9 mouse cellular contexts compared by ENCODE assay signal in the genomic region with DNA sequence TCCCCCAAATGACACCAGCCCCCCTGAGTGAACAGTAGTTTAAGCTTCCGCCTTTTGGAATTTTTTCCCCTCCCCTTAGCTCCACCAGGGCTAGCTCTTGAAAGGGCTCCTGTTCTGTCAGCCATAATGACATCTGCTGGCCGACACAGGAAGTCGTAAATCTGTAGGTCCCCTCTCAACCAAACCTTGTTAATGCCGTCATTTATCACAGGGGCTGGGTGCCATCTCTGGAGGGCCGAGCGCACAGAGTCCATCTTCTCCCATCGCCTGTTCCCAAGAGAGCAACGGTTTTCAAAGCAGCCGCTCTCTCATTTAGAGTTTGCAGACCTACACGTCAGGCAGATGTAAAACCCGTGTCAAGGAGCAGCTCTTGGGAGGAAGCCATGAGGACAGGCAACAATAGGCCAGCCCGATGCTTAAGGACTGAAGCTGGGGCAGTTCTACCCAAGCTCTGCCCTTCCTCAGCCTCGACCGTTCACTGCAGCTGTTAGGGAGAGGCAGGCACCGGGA. TPM values are rescaled to one million over a fixed set of nuclear protein-coding genes. Genes with fewer than 3 reads are reported as not detected.
A peak's percentile ranks its signal among the peaks of the same experiment; 100 is the strongest.
DNase-seq lines count a peak whose midpoint lies in the region; ATAC-seq and TF ChIP-seq lines count a peak whose summit lies in the region.
"Had no signal": no experiment of that assay in that cellular context is flagged by ENCODE, and none has a peak within 500 bp of the region (broad histone marks: within the 10 kb centered on the region; RNA-seq: fewer than 3 reads in every experiment).

No protein-coding gene starts in this region.

- peaks cover 13% of the 10 kb centered on the region for H3K27me3 ChIP-seq in E14TG2a.4 (ENCODE audit: insufficient read depth, low read length)
- no peaks in the 10 kb centered on the region for H3K27me3 ChIP-seq in neural tube, embryonic 12.5 days (replicated peaks)

- peak overlapping the region; percentile 57 for H3K4me2 ChIP-seq in neural tube, embryonic 12.5 days (replicated peaks)

- H3K27ac ChIP-seq in neural tube, embryonic 12.5 days, result peak overlapping the region; percentile 57

- no peak overlapping the region for H3K4me3 ChIP-seq in E14TG2a.4 (replicated peaks; ENCODE audit: low read length)
- H3K4me3 ChIP-seq in neural tube, embryonic 12.5 days, result peak overlapping the region; percentile 15; the same call in 1 of the 2 replicates
- H3K4me3 ChIP-seq: myocyte had no signal

- peak; percentile 35; the same call in 1 of the 2 replicates for ATAC-seq in granulocyte monocyte progenitor cell, adult 5-6 weeks (replicated peaks; ENCODE audit: poor library complexity, severe bottlenecking)
- ATAC-seq in neural tube, embryonic 12.5 days (ENCODE audit: low FRiP score, low read depth), result peak; percentile 89

- 0 out of 2 replicates have a peak, but pooled peaks have one; percentile 4 for TF ChIP-seq CTCF in E14TG2a.4 (conservative IDR thresholded peaks at IDR 0.05; ENCODE audit: low read length)

- WGBS in neural tube, embryonic 12.5 days, result 7% methylated on average over 15 of the region's 15 CpGs

- H3K4me1 ChIP-seq in E14TG2a.4 (replicated peaks; ENCODE audit: low read depth, low read length), result peaks cover 14% of the 10 kb centered on the region; the same call in 1 of the 2 replicates
- H3K4me1 ChIP-seq in neural tube, embryonic 12.5 days, result peaks cover 20% of the 10 kb centered on the region

- H3K36me3 ChIP-seq in E14TG2a.4 (ENCODE audit: insufficient read depth, low read length), result no peaks in the 10 kb centered on the region
- H3K36me3 ChIP-seq in neural tube, embryonic 12.5 days, result no peaks in the 10 kb centered on the region

- peak; percentile 32 to 38 for DNase-seq in cerebellum, postnatal 14 days
- no peak for DNase-seq in cerebellum, postnatal 36 days
- peak; percentile 76 for DNase-seq in kidney, postnatal 10 days
- DNase-seq in cerebellum, adult 9-10 months, result no peak
- DNase-seq in adipocyte (ENCODE audit: low spot score), result no peak

- no peak overlapping the region for H3K9ac ChIP-seq in neural tube, embryonic 12.5 days

- H3K9me3 ChIP-seq in E14TG2a.4 (ENCODE audit: low read length), result no peaks in the 10 kb centered on the region
- no peaks in the 10 kb centered on the region for H3K9me3 ChIP-seq in neural tube, embryonic 12.5 days

RNA-seq across cellular contexts. Expression of gene Tshz2, which starts 11.6 kb away (rescaled TPM):
- total RNA-seq in granulocyte monocyte progenitor cell, adult 5-6 weeks (2014; fragmentation: Nextera tagmentation), result not detected in 2 replicates
- total RNA-seq in granulocyte monocyte progenitor cell, adult 5-6 weeks (2017), result not detected in 2 replicates
- polyA plus RNA-seq in neural tube, embryonic 12.5 days (2016; fragmentation: Nextera tagmentation; extraction: Ambion mirVana), result 30.7 and 33.7 TPM in 2 replicates
- polyA plus RNA-seq: myocyte had no signal

RNA-seq across cellular contexts. Expression of gene Gm11011, which starts 33.7 kb away (rescaled TPM):
- total RNA-seq in granulocyte monocyte progenitor cell, adult 5-6 weeks (2014; fragmentation: Nextera tagmentation), result not detected in 2 replicates
- not detected in 2 replicates for total RNA-seq in granulocyte monocyte progenitor cell, adult 5-6 weeks (2017)
- not detected in 2 replicates for polyA plus RNA-seq in neural tube, embryonic 12.5 days (2016; fragmentation: Nextera tagmentation; extraction: Ambion mirVana)
- polyA plus RNA-seq: myocyte had no signal

Comparison
In these comparisons a context has a peak if more than half of its experiments do, and no peak if none do; other contexts are left out.
1. DNase-seq: peak in cerebellum, postnatal 14 days (2 of 2) and kidney, postnatal 10 days (single experiment); none in cerebellum, postnatal 36 days (0 of 2), cerebellum, adult 9-10 months (single experiment) and adipocyte (single experiment).